Comparison of ENCODE assay signal across 28 mouse cellular contexts in the genomic region with DNA sequence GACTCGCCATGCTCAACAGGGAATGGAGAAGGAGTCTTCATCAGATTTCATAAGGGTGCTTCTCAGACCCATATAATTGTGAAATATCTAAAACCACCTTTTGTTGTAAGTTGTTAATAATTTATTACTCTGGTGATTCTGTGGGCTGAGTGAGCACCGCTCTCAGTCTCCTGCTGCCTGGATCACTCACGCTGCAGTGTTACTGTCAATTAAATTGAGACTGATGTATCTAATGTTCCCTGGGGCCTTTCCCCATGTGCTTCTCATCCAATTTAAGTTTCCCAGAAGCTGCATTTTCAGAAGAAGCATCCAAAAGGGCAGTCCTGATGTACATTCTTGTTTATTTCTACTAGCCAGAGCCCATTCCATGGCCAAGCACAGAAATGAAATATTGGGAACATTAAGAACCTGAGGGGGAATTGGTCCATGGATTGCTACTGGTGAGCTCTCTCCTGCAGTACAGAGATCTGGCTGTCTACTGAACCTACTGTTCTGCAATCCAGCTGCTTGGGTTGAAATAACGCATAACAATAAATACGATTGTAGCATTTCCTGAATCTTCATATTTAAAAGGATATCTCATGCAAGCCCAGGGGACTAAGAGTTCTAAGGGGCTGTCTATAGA. TPM values are rescaled to one million over a fixed set of nuclear protein-coding genes. Genes with fewer than 3 reads are reported as not detected.
DNase-seq lines count a peak whose midpoint lies in the region; ATAC-seq and TF ChIP-seq lines count a peak whose summit lies in the region.
"Had no signal": no experiment of that assay in that cellular context is flagged by ENCODE, and none has a peak within 500 bp of the region (broad histone marks: within the 10 kb centered on the region; RNA-seq: fewer than 3 reads in every experiment).

No protein-coding gene starts in this region.

- TF ChIP-seq CTCF in midbrain, postnatal 0 days (IDR thresholded peaks at IDR 0.05) = no peak

- H3K4me1 ChIP-seq in hindbrain, embryonic 11.5 days (replicated peaks; ENCODE audit: control insufficient read depth, insufficient read depth, low read length) = no peaks in the 10 kb centered on the region
- H3K4me1 ChIP-seq in hindbrain, embryonic 10.5 days (replicated peaks) = no peaks in the 10 kb centered on the region
- no peaks in the 10 kb centered on the region for H3K4me1 ChIP-seq in hindbrain, embryonic 14.5 days (replicated peaks; ENCODE audit: control insufficient read depth, insufficient read depth, low read length)
- H3K4me1 ChIP-seq in midbrain, postnatal 0 days (ENCODE audit: insufficient read depth, low read length) = no peaks in the 10 kb centered on the region; the same call in 1 of the 2 replicates
- H3K4me1 ChIP-seq: embryonic facial prominence, embryonic 10.5 days; heart, embryonic 15.5 days had no signal

- H3K9ac ChIP-seq in hindbrain, embryonic 11.5 days (ENCODE audit: low read depth, low read length) = no peak overlapping the region
- no peak overlapping the region for H3K9ac ChIP-seq in hindbrain, embryonic 14.5 days
- no peak overlapping the region for H3K9ac ChIP-seq in midbrain, postnatal 0 days (replicated peaks; ENCODE audit: low read length, poor library complexity, severe bottlenecking)
- H3K9ac ChIP-seq: forebrain, postnatal 0 days; heart, embryonic 15.5 days had no signal

- peak; percentile 12 for DNase-seq in hindbrain, embryonic 11.5 days (ENCODE audit: low spot score)
- DNase-seq in hindbrain, embryonic 10.5 days (ENCODE audit: low spot score) = no peak
- DNase-seq in brain, adult 2 months (ENCODE audit: low read depth, low spot score) = peak; percentile 17
- DNase-seq in hindbrain, embryonic 14.5 days (ENCODE audit: low spot score) = peak; percentile 32
- DNase-seq in midbrain, postnatal 0 days (ENCODE audit: low spot score) = peak; percentile 27
- no peak for DNase-seq in right cerebral cortex, adult 2 months (ENCODE audit: low spot score in 2 of 2)
- DNase-seq in heart, adult 8-10 months (ENCODE audit: low spot score) = no peak
- no peak for DNase-seq in yolk sac, embryonic 10.5 days (ENCODE audit: low spot score)
- DNase-seq: adrenal gland, postnatal 14 days; forebrain, postnatal 0 days; gastrocnemius, postnatal 36 days; heart, postnatal 4 days; kidney, adult 8-10 months; kidney, postnatal 14 days; lung, postnatal 4 days; right cerebral cortex, postnatal 14 days; spleen, adult 18-20 months; thymus, postnatal 14 days had no signal

- no peak overlapping the region for H3K4me2 ChIP-seq in hindbrain, embryonic 11.5 days (replicated peaks; ENCODE audit: low read depth, low read length)
- no peak overlapping the region for H3K4me2 ChIP-seq in hindbrain, embryonic 14.5 days (replicated peaks)
- H3K4me2 ChIP-seq in midbrain, postnatal 0 days (ENCODE audit: low read depth, low read length, poor library complexity, severe bottlenecking) = no peak overlapping the region
- H3K4me2 ChIP-seq: heart, embryonic 15.5 days had no signal

- H3K9me3 ChIP-seq in hindbrain, embryonic 11.5 days (ENCODE audit: control insufficient read depth, low read length) = no peaks in the 10 kb centered on the region
- no peaks in the 10 kb centered on the region for H3K9me3 ChIP-seq in hindbrain, embryonic 10.5 days
- H3K9me3 ChIP-seq in hindbrain, embryonic 14.5 days (ENCODE audit: control insufficient read depth, low read length) = no peaks in the 10 kb centered on the region
- H3K9me3 ChIP-seq in midbrain, postnatal 0 days (ENCODE audit: low read length) = no peaks in the 10 kb centered on the region
- H3K9me3 ChIP-seq: embryonic facial prominence, embryonic 10.5 days; heart, embryonic 15.5 days had no signal

- H3K4me3 ChIP-seq in hindbrain, embryonic 11.5 days (ENCODE audit: low read depth, low read length) = no peak overlapping the region
- no peak overlapping the region for H3K4me3 ChIP-seq in hindbrain, embryonic 10.5 days
- no peak overlapping the region for H3K4me3 ChIP-seq in hindbrain, embryonic 14.5 days (replicated peaks; ENCODE audit: low read length)
- no peak overlapping the region for H3K4me3 ChIP-seq in midbrain, postnatal 0 days (ENCODE audit: low read depth, low read length)
- H3K4me3 ChIP-seq: embryonic facial prominence, embryonic 10.5 days; heart, embryonic 15.5 days had no signal

- no peaks in the 10 kb centered on the region for H3K36me3 ChIP-seq in hindbrain, embryonic 11.5 days (ENCODE audit: control insufficient read depth, insufficient read depth, low read length)
- no peaks in the 10 kb centered on the region for H3K36me3 ChIP-seq in hindbrain, embryonic 10.5 days
- H3K36me3 ChIP-seq in hindbrain, embryonic 14.5 days (replicated peaks; ENCODE audit: control insufficient read depth, insufficient read depth) = no peaks in the 10 kb centered on the region
- no peaks in the 10 kb centered on the region for H3K36me3 ChIP-seq in midbrain, postnatal 0 days (ENCODE audit: insufficient read depth, low read length)
- H3K36me3 ChIP-seq: embryonic facial prominence, embryonic 10.5 days; heart, embryonic 15.5 days had no signal

- 79% methylated on average over 5 of the region's 5 CpGs for WGBS in hindbrain, embryonic 11.5 days
- 85% methylated on average over 5 of the region's 5 CpGs for WGBS in hindbrain, embryonic 10.5 days
- WGBS in hindbrain, embryonic 14.5 days = 56% methylated on average over 5 of the region's 5 CpGs
- WGBS in midbrain, postnatal 0 days = 59% methylated on average over 5 of the region's 5 CpGs

- H3K27ac ChIP-seq in hindbrain, embryonic 11.5 days (ENCODE audit: low read depth, low read length) = no peak overlapping the region
- no peak overlapping the region for H3K27ac ChIP-seq in hindbrain, embryonic 10.5 days
- H3K27ac ChIP-seq in hindbrain, embryonic 14.5 days = no peak overlapping the region
- no peak overlapping the region for H3K27ac ChIP-seq in midbrain, postnatal 0 days (ENCODE audit: low read depth, low read length)
- H3K27ac ChIP-seq: embryonic facial prominence, embryonic 10.5 days; heart, embryonic 15.5 days had no signal

- peak; percentile 72 for ATAC-seq in hindbrain, embryonic 11.5 days (ENCODE audit: low FRiP score)
- ATAC-seq in hindbrain, embryonic 14.5 days (ENCODE audit: low FRiP score) = 0 out of 2 replicates have a peak, but pooled peaks have one; percentile 67
- no peak for ATAC-seq in midbrain, postnatal 0 days (ENCODE audit: low FRiP score)

- H3K27me3 ChIP-seq in hindbrain, embryonic 11.5 days (ENCODE audit: control insufficient read depth, insufficient read depth, low read length) = no peaks in the 10 kb centered on the region
- no peaks in the 10 kb centered on the region for H3K27me3 ChIP-seq in hindbrain, embryonic 10.5 days (ENCODE audit: insufficient read depth, poor library complexity, severe bottlenecking)
- H3K27me3 ChIP-seq in hindbrain, embryonic 14.5 days (ENCODE audit: control insufficient read depth, insufficient read depth, low read length) = no peaks in the 10 kb centered on the region
- no peaks in the 10 kb centered on the region for H3K27me3 ChIP-seq in midbrain, postnatal 0 days (ENCODE audit: insufficient read depth, low read length)
- H3K27me3 ChIP-seq: heart, embryonic 15.5 days had no signal

RNA-seq across cellular contexts. Expression of gene Npffr2, which starts 54.6 kb away (rescaled TPM):
- polyA plus RNA-seq in hindbrain, embryonic 11.5 days (2014; fragmentation: Nextera tagmentation; extraction: Ambion mirVana) = 0.20 and 0.43 TPM in 2 replicates
- polyA plus RNA-seq in hindbrain, embryonic 10.5 days (2016; fragmentation: Nextera tagmentation; extraction: Ambion mirVana) = 0.48 and 0.76 TPM in 2 replicates
- polyA plus RNA-seq in hindbrain, embryonic 14.5 days (2014; fragmentation: Nextera tagmentation; extraction: Ambion mirVana) = 0.23 and 0.25 TPM in 2 replicates
- total RNA-seq in midbrain, postnatal 0 days (2014; rRNA removed) = 0.38 and 0.52 TPM in 2 replicates
- polyA plus RNA-seq in midbrain, postnatal 0 days (2015; fragmentation: Nextera tagmentation; extraction: Ambion mirVana) = 0.12 TPM in 1 of 2 replicates, not detected in the other
- not detected for total RNA-seq in heart, adult 8-10 months (2022)
- total RNA-seq: adrenal gland, postnatal 14 days; gastrocnemius, adult 18-20 months; gastrocnemius, postnatal 36 days; heart, postnatal 4 days; layer of hippocampus, adult 18-20 months; layer of hippocampus, postnatal 25 days; liver, adult 2 months had no signal
- polyA plus RNA-seq: heart, embryonic 15.5 days; intestine, embryonic 14.5 days; limb, embryonic 11.5 days; liver, adult 2 months; liver, embryonic 16.5 days; lung, embryonic 16.5 days had no signal

Comparison
In these comparisons a context has a peak if more than half of its experiments do, and no peak if none do; other contexts are left out.
1. DNase-seq: peak in hindbrain, embryonic 11.5 days (single experiment), brain, adult 2 months (single experiment), hindbrain, embryonic 14.5 days (single experiment) and midbrain, postnatal 0 days (single experiment); none in hindbrain, embryonic 10.5 days (single experiment), right cerebral cortex, adult 2 months (0 of 2), heart, adult 8-10 months (single experiment) and yolk sac, embryonic 10.5 days (single experiment).